Mouse (Mus musculus): ENCODE results near the gene Ccdc136. TPM values are rescaled to one million over a fixed set of nuclear protein-coding genes. Genes with fewer than 3 reads are reported as not detected.
"Not testable (repeated sequence)": the region's sequence is repeated elsewhere in the genome, so short reads cannot be mapped to it uniquely, and the experiment has no call there.

Gene Ccdc136
- total and polyA plus RNA-seq, 3 experiments, result 0.22 TPM; not detected in 2

DNA sequence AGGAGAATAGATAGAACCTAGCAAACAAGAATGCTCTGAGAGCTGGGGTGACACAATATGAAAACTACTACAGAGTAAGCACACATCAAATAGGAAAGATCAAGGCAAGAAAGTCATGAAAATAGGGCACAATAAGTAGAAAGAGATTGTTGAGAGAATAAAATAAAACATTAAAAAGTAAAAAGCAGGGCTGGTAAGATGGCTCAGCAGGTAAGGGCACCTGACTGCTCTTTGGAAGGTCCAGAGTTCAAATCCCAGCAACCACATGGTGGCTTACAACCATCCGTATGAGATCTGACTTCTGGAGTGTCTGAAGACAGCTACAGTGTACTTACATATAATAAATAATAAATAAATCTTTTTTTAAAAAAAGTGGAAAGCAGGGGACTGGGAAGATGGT is 5.6 kb upstream of the Ccdc136 start:
- TF ChIP-seq TBP (IDR thresholded peaks at IDR 0.05; ENCODE audit: low read depth, low read length) (peak; percentile 98), ELF1 (IDR thresholded peaks at IDR 0.05; ENCODE audit: low read depth, low read length) (0 out of 2 replicates have a peak, but pooled peaks have one; percentile 17), MAFK (IDR thresholded peaks at IDR 0.05; ENCODE audit: borderline replicate concordance, low read depth, low read length) (0 out of 2 replicates have a peak, but pooled peaks have one; percentile 45)
- not testable (repeated sequence) for H3K79me2 ChIP-seq (ENCODE audit: control insufficient read depth, insufficient read depth, low read length, poor library complexity); H3K27ac ChIP-seq (ENCODE audit: control insufficient read depth, low read depth, low read length); H3K4me1 ChIP-seq (ENCODE audit: control insufficient read depth in 1 of 2, insufficient read depth in 2 of 2, low read length in 2 of 2); H3K4me3 ChIP-seq (ENCODE audit: control insufficient read depth in 1 of 2, insufficient read depth in 1 of 2, low read depth in 2 of 2, low read length in 2 of 2); H3K9ac ChIP-seq (ENCODE audit: control insufficient read depth, low read depth, low read length, poor library complexity, severe bottlenecking); H3K9me3 ChIP-seq (replicated peaks; ENCODE audit: insufficient read depth, low read length); H3K27me3 ChIP-seq (ENCODE audit: control insufficient read depth in 1 of 2, insufficient read depth in 2 of 2, low read length in 2 of 2); H3K36me3 ChIP-seq (ENCODE audit: control insufficient read depth in 1 of 2, insufficient read depth in 2 of 2, low read length in 2 of 2)
- peak; percentile 31 for DNase-seq (ENCODE audit: low read depth, low spot score)

DNA sequence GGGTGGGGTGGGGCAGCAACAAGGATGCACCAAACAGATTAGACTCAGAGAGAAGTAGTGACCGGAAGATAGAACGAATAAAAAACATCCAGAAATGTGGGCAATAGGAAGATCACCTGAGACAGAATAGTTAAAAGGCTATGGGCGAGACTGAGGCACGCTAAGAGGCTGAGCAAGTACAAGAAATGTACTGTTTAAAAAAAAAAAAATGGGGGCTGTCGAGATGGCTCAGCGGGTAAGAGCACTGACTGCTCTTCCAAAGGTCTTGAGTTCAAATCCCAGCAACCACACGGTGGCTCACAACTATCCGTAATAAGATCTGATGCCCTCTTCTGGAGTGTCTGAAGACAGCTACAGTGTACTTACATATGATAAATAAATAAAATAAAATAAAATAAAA is 4.9 kb upstream of the Ccdc136 start:
- H3K9ac ChIP-seq (ENCODE audit: control insufficient read depth, low read depth, low read length, poor library complexity, severe bottlenecking); H3K4me1 ChIP-seq (ENCODE audit: control insufficient read depth in 1 of 2, insufficient read depth in 2 of 2, low read length in 2 of 2); H3K9me3 ChIP-seq (replicated peaks; ENCODE audit: insufficient read depth, low read length); H3K36me3 ChIP-seq (ENCODE audit: control insufficient read depth in 1 of 2, insufficient read depth in 2 of 2, low read length in 2 of 2); H3K4me3 ChIP-seq (ENCODE audit: control insufficient read depth in 1 of 2, insufficient read depth in 1 of 2, low read depth in 2 of 2, low read length in 2 of 2); H3K79me2 ChIP-seq (ENCODE audit: control insufficient read depth, insufficient read depth, low read length, poor library complexity); H3K27ac ChIP-seq (ENCODE audit: control insufficient read depth, low read depth, low read length): not testable (repeated sequence)
- peak; percentile 42 for DNase-seq (ENCODE audit: low read depth, low spot score)
- H3K27me3 ChIP-seq (ENCODE audit: control insufficient read depth in 1 of 2, insufficient read depth in 2 of 2, low read length in 2 of 2), result peaks cover 11 to 14% of the 10 kb centered on the region in 2 experiments
- TF ChIP-seq TBP (IDR thresholded peaks at IDR 0.05; ENCODE audit: low read depth, low read length) (peak; percentile 95), ZNF384 (IDR thresholded peaks at IDR 0.05; ENCODE audit: low read depth, low read length) (peak; percentile 54; the same call in 1 of the 2 replicates)

DNA sequence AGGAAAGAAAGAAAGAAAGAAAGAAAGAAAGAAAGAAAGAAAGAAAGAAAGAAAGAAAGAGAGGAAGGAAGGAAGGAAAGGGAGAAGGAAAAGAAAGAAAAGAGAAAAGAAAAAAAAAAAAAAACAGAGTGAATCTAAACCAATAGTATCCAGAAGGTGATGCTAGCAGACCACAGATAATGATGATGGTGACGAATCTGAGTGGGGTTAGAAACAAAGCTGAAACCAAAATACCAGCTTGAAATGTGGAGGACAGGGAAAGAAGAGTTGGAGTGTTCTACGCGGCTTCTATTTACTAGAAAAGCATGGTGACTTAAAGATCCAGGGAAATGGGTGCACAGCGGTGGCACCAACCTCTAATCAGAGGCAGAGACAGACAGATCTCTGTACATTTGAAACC is 4.3 kb upstream of the Ccdc136 start:
- no peaks in the 10 kb centered on the region; the same call in 1 of the 2 replicates for H3K79me2 ChIP-seq (ENCODE audit: control insufficient read depth, insufficient read depth, low read length, poor library complexity)
- H3K4me1 ChIP-seq (ENCODE audit: control insufficient read depth in 1 of 2, insufficient read depth in 2 of 2, low read length in 2 of 2), result peaks cover 0 to 4% of the 10 kb centered on the region in 2 experiments; a peak in 1 of 4 replicates
- H3K36me3 ChIP-seq (ENCODE audit: control insufficient read depth in 1 of 2, insufficient read depth in 2 of 2, low read length in 2 of 2), result peaks cover 0 to 4% of the 10 kb centered on the region in 2 experiments; a peak in 2 of 4 replicates
- no peak overlapping the region for H3K9ac ChIP-seq (ENCODE audit: control insufficient read depth, low read depth, low read length, poor library complexity, severe bottlenecking)
- no peaks in the 10 kb centered on the region for H3K9me3 ChIP-seq (replicated peaks; ENCODE audit: insufficient read depth, low read length)
- H3K27me3 ChIP-seq (ENCODE audit: control insufficient read depth in 1 of 2, insufficient read depth in 2 of 2, low read length in 2 of 2), result peaks cover 16% of the 10 kb centered on the region in 2 experiments
- H3K27ac ChIP-seq (ENCODE audit: control insufficient read depth, low read depth, low read length), result no peak overlapping the region
- no peak overlapping the region for H3K4me3 ChIP-seq (ENCODE audit: control insufficient read depth in 1 of 2, insufficient read depth in 1 of 2, low read depth in 2 of 2, low read length in 2 of 2)
- peak; percentile 51 for DNase-seq (ENCODE audit: low read depth, low spot score)
- no peak for TF ChIP-seq ETS1 (IDR thresholded peaks at IDR 0.05; ENCODE audit: low read depth, low read length)
- peak; percentile 60 for TF ChIP-seq RAD21 (IDR thresholded peaks at IDR 0.05; ENCODE audit: low read depth, low read length)
- no peak for TF ChIP-seq UBTF (IDR thresholded peaks at IDR 0.05; ENCODE audit: borderline replicate concordance, insufficient read depth, low read depth, low read length)
- TF ChIP-seq POLR2A (IDR thresholded peaks at IDR 0.05; ENCODE audit: control insufficient read depth in 1 of 2, insufficient read depth in 1 of 2, low read depth in 1 of 2, low read length in 2 of 2, poor library complexity in 1 of 2), result no peak
- peak; percentile 27; the same call in 1 of the 2 replicates for TF ChIP-seq SMC3 (IDR thresholded peaks at IDR 0.05; ENCODE audit: low read depth, low read length)
- no peak for TF ChIP-seq MAZ (IDR thresholded peaks at IDR 0.05; ENCODE audit: low read depth, low read length)
- TF ChIP-seq TCF12 (IDR thresholded peaks at IDR 0.05; ENCODE audit: low read depth, low read length), result no peak
- TF ChIP-seq MEF2A (IDR thresholded peaks at IDR 0.05; ENCODE audit: extremely low read depth, insufficient replicate concordance, low read depth, low read length, poor library complexity, severe bottlenecking), result no peak
- no peak for TF ChIP-seq JUND (IDR thresholded peaks at IDR 0.05; ENCODE audit: low read depth, low read length)
- no peak for TF ChIP-seq MAX (IDR thresholded peaks at IDR 0.05; ENCODE audit: low read length)
- no peak for TF ChIP-seq CHD2 (IDR thresholded peaks at IDR 0.05; ENCODE audit: low read length)
- 0 out of 2 replicates have a peak, but pooled peaks have one; percentile 4 for TF ChIP-seq ZC3H11A (IDR thresholded peaks at IDR 0.05; ENCODE audit: low read depth, low read length)
- TF ChIP-seq CTCF (IDR thresholded peaks at IDR 0.05 in 2 of 3, conservative IDR thresholded peaks at IDR 0.05 in 1 of 3; ENCODE audit: control insufficient read depth in 1 of 3, insufficient read depth in 1 of 3, low read depth in 2 of 3, low read length in 3 of 3, poor library complexity in 1 of 3, severe bottlenecking in 1 of 3), result peak in 2 of 3 experiments; percentile 6 to 49; a peak in 2 of 6 replicates
- peak; percentile 86 for TF ChIP-seq ZNF384 (IDR thresholded peaks at IDR 0.05; ENCODE audit: low read depth, low read length)
- no peak for TF ChIP-seq RCOR1 (IDR thresholded peaks at IDR 0.05; ENCODE audit: low read depth, low read length)
- no peak for TF ChIP-seq POLR2AphosphoS2 (IDR thresholded peaks at IDR 0.05; ENCODE audit: low read length)
- TF ChIP-seq MAFK (IDR thresholded peaks at IDR 0.05; ENCODE audit: borderline replicate concordance, low read depth, low read length), result no peak
- TF ChIP-seq MYC (IDR thresholded peaks at IDR 0.05; ENCODE audit: low read depth, low read length), result no peak
